Mouse (Mus musculus): ENCODE measurements around the gene Olfr187. TPM values are rescaled to one million over a fixed set of nuclear protein-coding genes. Genes with fewer than 3 reads are reported as not detected.
"Not testable (repeated sequence)": the region's sequence is repeated elsewhere in the genome, so short reads cannot be mapped to it uniquely, and the experiment has no call there.

Olfr187 gene
- not detected for total RNA-seq (2021)
- long read RNA-seq, experiment 1 = 0 reads
- long read RNA-seq, experiment 2 = 0 reads

GRCm38 (mm10) chr16:59039710-59040109 lies at the start of gene Olfr187:
Olfr187 (minus strand) TSS chr16:59039767.
- no peak for DNase-seq

GRCm38 (mm10) chr16:59081113-59081512 lies 41.5 kb upstream of the Olfr187 start:
- DNase-seq = not testable (repeated sequence)

- DNase-seq = no peak
Observed at GRCm38 (mm10) chr16:59077905-59078304, 38.3 kb upstream of the Olfr187 start, which contains the start of gene Olfr190. Olfr190 (minus strand) TSS chr16:59078005.

- DNase-seq = no peak
Observed at GRCm38 (mm10) chr16:59073520-59073919, 34.0 kb upstream of the Olfr187 start.

GRCm38 (mm10) chr16:59071755-59072154 lies 32.2 kb upstream of the Olfr187 start:
- DNase-seq = no peak

GRCm38 (mm10) chr16:59062411-59062810 lies 22.8 kb upstream of the Olfr187 start:
- not testable (repeated sequence) for DNase-seq

GRCm38 (mm10) chr16:59049286-59049685 lies 9.7 kb upstream of the Olfr187 start:
- DNase-seq = not testable (repeated sequence)

- no peak for DNase-seq
Observed at GRCm38 (mm10) chr16:59048860-59049259, 9.3 kb upstream of the Olfr187 start.

GRCm38 (mm10) chr16:59047579-59047978 lies 8.0 kb upstream of the Olfr187 start:
- no peak for DNase-seq

GRCm38 (mm10) chr16:59045835-59046234 lies 6.3 kb upstream of the Olfr187 start:
- no peak for DNase-seq

- no peak for DNase-seq
Observed at GRCm38 (mm10) chr16:59030191-59030590, 9.4 kb downstream of the Olfr187 start, which contains the start of gene Olfr186. Olfr186 (minus strand) TSS chr16:59030291.

- DNase-seq = no peak
Observed at GRCm38 (mm10) chr16:59013357-59014018, 26.1 kb downstream of the Olfr187 start.

- DNase-seq = no peak
Observed at GRCm38 (mm10) chr16:59007146-59007545, 32.4 kb downstream of the Olfr187 start.

- no peak for DNase-seq
Observed at GRCm38 (mm10) chr16:58995057-58995456, 44.5 kb downstream of the Olfr187 start, which contains the start of gene Olfr183. Olfr183 (plus strand) TSS chr16:58995357.

Other genes with a start within 250 kb of the Olfr187 start
- not detected for gene Olfr173, start 239.5 kb downstream of the Olfr187 start, total RNA-seq (2021)
- gene Olfr175-ps1, start 213.0 kb downstream of the Olfr187 start, total RNA-seq (2021) = not detected
- not detected for gene Olfr177, start 165.0 kb downstream of the Olfr187 start, total RNA-seq (2021)
- not detected for gene Olfr178, start 147.7 kb downstream of the Olfr187 start, total RNA-seq (2021)
- not detected for gene Olfr181, start 111.0 kb downstream of the Olfr187 start, total RNA-seq (2021)
- gene Olfr180, start 110.4 kb downstream of the Olfr187 start, total RNA-seq (2021) = not detected
- not detected for gene Olfr183, start 44.4 kb downstream of the Olfr187 start, total RNA-seq (2021)
- gene Olfr186, start 9.5 kb downstream of the Olfr187 start, total RNA-seq (2021) = not detected
- gene Olfr190, start 38.2 kb upstream of the Olfr187 start, total RNA-seq (2021) = not detected
- gene Olfr191, start 50.1 kb upstream of the Olfr187 start, total RNA-seq (2021) = not detected
- not detected for gene Olfr193, start 72.1 kb upstream of the Olfr187 start, total RNA-seq (2021)
- gene Olfr194, start 81.3 kb upstream of the Olfr187 start, total RNA-seq (2021) = not detected
- not detected for gene Olfr195, start 107.3 kb upstream of the Olfr187 start, total RNA-seq (2021)
- not detected for gene Olfr196, start 130.7 kb upstream of the Olfr187 start, total RNA-seq (2021)
- not detected for gene Olfr198, start 163.8 kb upstream of the Olfr187 start, total RNA-seq (2021)
- not detected for gene Olfr199, start 180.0 kb upstream of the Olfr187 start, total RNA-seq (2021)
- gene Olfr201, start 232.9 kb upstream of the Olfr187 start, total RNA-seq (2021) = not detected
- not detected for gene Olfr202, start 247.0 kb upstream of the Olfr187 start, total RNA-seq (2021)

Data from heart, adult 18-20 months (tissue).